Mouse (Mus musculus) hindbrain, embryonic 14.5 days (tissue): ENCODE results near the gene Sprr2k. TPM values are rescaled to one million over a fixed set of nuclear protein-coding genes. Genes with fewer than 3 reads are reported as not detected.
"Not testable (repeated sequence)": the region's sequence is repeated elsewhere in the genome, so short reads cannot be mapped to it uniquely, and the experiment has no call there.

Experiments
- ATAC-seq: fragments of 200-750 bp; cut with Nextera tagmentation; 2 replicates; pipeline ENCODE4 v1.8.0; 2017; ENCODE audit warnings: moderate number of reproducible peaks, mild to moderate bottlenecking, moderate TSS enrichment, moderate library complexity; ENCODE audit not compliant: low FRiP score
- DNase-seq: peaks from one replicate; pipeline ENCODE4 v3.0.0-alpha.2; 2015; ENCODE audit warnings: low spot score
- H3K27ac ChIP-seq: fragments of 300-500 bp; sonication (generic); 2 replicates; pipeline ENCODE4 v1.5.1; 2014; ENCODE audit warnings: mild to moderate bottlenecking, moderate library complexity
- H3K27me3 ChIP-seq: fragments of 300-500 bp; sonication (generic); 2 replicates; pipeline ENCODE4 v1.6.1; 2014; ENCODE audit warnings: mild to moderate bottlenecking, low read length, mixed read lengths; ENCODE audit not compliant: control insufficient read depth, insufficient read depth
- H3K36me3 ChIP-seq: fragments of 300-500 bp; sonication (generic); replicated peaks from 2 replicates; pipeline ENCODE4 v1.6.1; 2014; ENCODE audit not compliant: control insufficient read depth, insufficient read depth
- H3K4me1 ChIP-seq: fragments of 300-500 bp; sonication (generic); replicated peaks from 2 replicates; pipeline ENCODE4 v1.6.1; 2014; ENCODE audit warnings: antibody characterized with exemption, low read length, mixed read lengths; ENCODE audit not compliant: control insufficient read depth, insufficient read depth
- H3K4me2 ChIP-seq: fragments of 300-500 bp; sonication (generic); replicated peaks from 2 replicates; pipeline ENCODE4 v1.6.1; 2014; ENCODE audit warnings: mild to moderate bottlenecking, moderate library complexity
- H3K4me3 ChIP-seq: fragments of 300-500 bp; sonication (generic); replicated peaks from 2 replicates; pipeline ENCODE4 v1.5.1; 2014; ENCODE audit warnings: mild to moderate bottlenecking, low read length
- H3K9ac ChIP-seq: fragments of 300-500 bp; sonication (generic); 2 replicates; pipeline ENCODE4 v1.6.1; 2014
- H3K9me3 ChIP-seq: fragments of 300-500 bp; sonication (generic); 2 replicates; pipeline ENCODE4 v1.6.1; 2016; ENCODE audit warnings: low read length; ENCODE audit not compliant: control insufficient read depth
- WGBS: fragments of 180-500 bp; shearing (Covaris S2); extraction: QIAGEN DNeasy Blood & Tissue Kit; methylation state at CpG from one replicate; pipeline ENCODE4 v1.1.7; 2014; 5-methylcytosine and 5-hydroxymethylcytosine counted together
- polyA plus RNA-seq: library from polyadenylated mRNA; unstranded; fragments of >200 nt; fragmentation: Nextera tagmentation; extraction: Ambion mirVana; gene quantifications from 2 replicates; pipeline ENCODE4 v1.2.1, GENCODE M21; 2014

Sprr2k gene
- polyA plus RNA-seq, 1 experiment from 2014 or later: not detected

- no peak for DNase-seq
- H3K4me1 ChIP-seq: no peaks in the 10 kb centered on the region
- WGBS: 92% methylated on average over 1 of the region's 1 CpGs
Measured at GRCm38 (mm10) chr3:92466576-92466975, 34.2 kb downstream of the Sprr2k start.

GRCm38 (mm10) chr3:92467424-92467823, 35.0 kb downstream of the Sprr2k start:
- H3K4me3 ChIP-seq: no peak overlapping the region
- no peak for DNase-seq
- H3K4me1 ChIP-seq: no peaks in the 10 kb centered on the region
- H3K9ac ChIP-seq: no peak overlapping the region
- no peaks in the 10 kb centered on the region for H3K27me3 ChIP-seq
- no peak for ATAC-seq
- no peaks in the 10 kb centered on the region for H3K9me3 ChIP-seq
- no peaks in the 10 kb centered on the region for H3K36me3 ChIP-seq
- no peak overlapping the region for H3K27ac ChIP-seq
- H3K4me2 ChIP-seq: no peak overlapping the region

More at GRCm38 (mm10) chr3:92466576-92466975, 34.2 kb downstream of the Sprr2k start:
- H3K36me3 ChIP-seq: no peaks in the 10 kb centered on the region
- H3K9ac ChIP-seq: no peak overlapping the region
- H3K4me2 ChIP-seq: no peak overlapping the region
- no peaks in the 10 kb centered on the region for H3K9me3 ChIP-seq
- no peak for ATAC-seq
- no peak overlapping the region for H3K4me3 ChIP-seq
- no peaks in the 10 kb centered on the region for H3K27me3 ChIP-seq
- H3K27ac ChIP-seq: no peak overlapping the region

- no peak overlapping the region for H3K9ac ChIP-seq
- H3K4me3 ChIP-seq: no peak overlapping the region
- no peaks in the 10 kb centered on the region for H3K9me3 ChIP-seq
- H3K36me3 ChIP-seq: no peaks in the 10 kb centered on the region
- WGBS: 86% methylated on average over 2 of the region's 2 CpGs
- H3K4me1 ChIP-seq: no peaks in the 10 kb centered on the region
- DNase-seq (no peak), ATAC-seq (no peak)
- H3K4me2 ChIP-seq: no peak overlapping the region
- H3K27ac ChIP-seq: no peak overlapping the region
- no peaks in the 10 kb centered on the region for H3K27me3 ChIP-seq
Measured at GRCm38 (mm10) chr3:92470111-92470510, 37.7 kb downstream of the Sprr2k start.

GRCm38 (mm10) chr3:92481249-92481648, 48.9 kb downstream of the Sprr2k start:
- H3K9me3 ChIP-seq, DNase-seq, H3K4me3 ChIP-seq, H3K4me1 ChIP-seq, H3K27ac ChIP-seq, H3K27me3 ChIP-seq, H3K36me3 ChIP-seq, H3K9ac ChIP-seq, ATAC-seq, H3K4me2 ChIP-seq: not testable (repeated sequence)

Other genes with a start within 250 kb of the Sprr2k start
- gene Sprr2a1, start 216.8 kb upstream of the Sprr2k start, polyA plus RNA-seq: not detected in 2 replicates
- not detected in 2 replicates for gene Sprr2a2, start 216.7 kb upstream of the Sprr2k start, polyA plus RNA-seq
- gene Sprr2a3, start 147.2 kb upstream of the Sprr2k start, polyA plus RNA-seq: not detected in 2 replicates
- 0.27 TPM in 1 of 2 replicates, not detected in the other for gene Sprr2b, start 116.0 kb upstream of the Sprr2k start, polyA plus RNA-seq
- not detected in 2 replicates for gene Sprr2d, start 93.4 kb upstream of the Sprr2k start, polyA plus RNA-seq
- not detected in 2 replicates for gene Sprr2e, start 80.4 kb upstream of the Sprr2k start, polyA plus RNA-seq
- gene Sprr2f, start 67.4 kb upstream of the Sprr2k start, polyA plus RNA-seq: not detected in 2 replicates
- gene Sprr2h, start 46.9 kb upstream of the Sprr2k start, polyA plus RNA-seq: not detected in 2 replicates
- gene Sprr2i, start 24.6 kb upstream of the Sprr2k start, polyA plus RNA-seq: not detected in 2 replicates
- gene Sprr2j-ps, start 14.5 kb upstream of the Sprr2k start, polyA plus RNA-seq: not detected in 2 replicates
- 6.2 and 7.5 TPM in 2 replicates for gene Gm9774, start 3.2 kb upstream of the Sprr2k start, polyA plus RNA-seq
- not detected in 2 replicates for gene Sprr1b, start 6.2 kb downstream of the Sprr2k start, polyA plus RNA-seq
- gene Sprr3, start 26.1 kb downstream of the Sprr2k start, polyA plus RNA-seq: not detected in 2 replicates
- gene Sprr1a, start 53.3 kb downstream of the Sprr2k start, polyA plus RNA-seq: not detected in 2 replicates
- not detected in 2 replicates for gene Sprr4, start 67.9 kb downstream of the Sprr2k start, polyA plus RNA-seq
- not detected in 2 replicates for gene 2310046K23Rik, start 101.9 kb downstream of the Sprr2k start, polyA plus RNA-seq
- not detected in 2 replicates for gene Ivl, start 141.2 kb downstream of the Sprr2k start, polyA plus RNA-seq
- gene Smcp, start 156.4 kb downstream of the Sprr2k start, polyA plus RNA-seq: not detected in 2 replicates
- gene 2210017I01Rik, start 174.9 kb downstream of the Sprr2k start, polyA plus RNA-seq: not detected in 2 replicates
- not detected in 2 replicates for gene Lce6a, start 189.1 kb downstream of the Sprr2k start, polyA plus RNA-seq
- not detected in 2 replicates for gene Lce1a1, start 215.7 kb downstream of the Sprr2k start, polyA plus RNA-seq
- not detected in 2 replicates for gene Lce1b, start 224.3 kb downstream of the Sprr2k start, polyA plus RNA-seq
- gene Lce1a2, start 237.7 kb downstream of the Sprr2k start, polyA plus RNA-seq: not detected in 2 replicates
- gene Lce1c, start 246.7 kb downstream of the Sprr2k start, polyA plus RNA-seq: not detected in 2 replicates